Mouse (Mus musculus): ENCODE results near the gene Ankrd65.

The Ankrd65 gene

DNA sequence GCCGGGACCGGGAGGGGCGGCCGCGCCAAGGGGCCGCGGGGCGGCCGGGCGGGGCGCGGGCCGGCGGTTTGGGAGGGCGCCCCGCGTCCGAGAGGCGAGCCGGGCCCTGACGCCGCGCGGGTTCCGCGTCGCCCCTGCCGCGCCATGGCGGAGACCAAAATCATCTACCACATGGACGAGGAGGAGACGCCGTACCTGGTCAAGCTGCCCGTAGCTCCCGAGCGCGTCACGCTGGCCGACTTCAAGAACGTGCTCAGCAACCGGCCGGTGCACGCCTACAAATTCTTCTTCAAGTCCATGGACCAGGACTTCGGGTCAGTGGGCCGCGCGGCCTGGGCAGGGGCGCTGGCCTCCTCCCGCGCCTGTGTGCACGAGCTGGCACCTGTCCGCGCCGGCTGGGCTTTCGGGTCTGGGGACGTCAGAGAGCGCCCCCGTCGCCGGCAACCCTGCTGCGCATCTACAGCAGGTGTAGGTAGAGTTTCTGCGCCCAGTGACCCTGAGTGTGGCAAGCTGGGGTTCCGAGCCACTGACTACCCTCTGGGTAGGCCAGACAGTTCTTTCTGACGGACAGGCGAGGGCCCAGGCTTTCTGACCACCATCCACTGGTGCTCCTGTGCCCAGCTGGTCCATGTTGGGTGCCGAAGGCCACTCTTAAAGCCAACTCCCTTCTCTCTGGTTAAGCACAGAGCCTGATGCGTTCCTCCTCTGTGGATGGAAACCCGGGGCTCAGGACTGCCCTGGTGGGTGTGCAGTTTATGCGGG lies 57.5 kb downstream of the Ankrd65 start:
- in situ Hi-C loops (cut with MboI, MseI): no loop called here

DNA sequence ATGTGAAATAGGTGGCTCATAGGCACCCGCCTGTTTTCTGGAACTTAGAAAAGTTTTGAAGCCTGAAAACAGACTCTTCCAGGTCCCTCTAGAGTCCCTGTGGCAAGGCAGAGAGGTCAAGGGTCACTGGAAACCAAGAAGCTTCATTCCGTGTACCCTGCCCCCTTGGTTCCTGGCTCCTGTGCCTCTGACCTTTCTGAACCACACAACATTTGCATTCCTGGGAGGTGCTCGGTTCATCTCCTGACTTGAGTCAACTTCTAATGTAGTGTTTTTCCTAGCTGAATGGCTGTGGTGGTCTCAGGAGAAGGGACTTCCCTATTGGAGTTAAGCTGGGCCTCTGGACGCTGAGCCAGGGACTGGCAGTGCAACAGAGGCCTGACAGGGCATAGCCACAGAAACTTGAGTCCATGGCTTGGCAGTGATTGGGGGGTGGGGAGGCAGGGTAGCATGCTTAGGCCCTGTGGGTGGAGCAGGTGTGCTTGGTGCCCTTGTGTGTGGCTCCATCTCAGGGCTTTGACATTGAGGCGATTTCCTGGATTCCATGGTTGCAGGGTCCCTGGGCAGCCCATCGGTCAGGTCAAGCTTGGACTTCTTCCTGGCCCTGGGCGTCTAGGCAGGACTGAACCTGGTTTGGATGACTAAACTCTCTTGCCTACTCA lies 58.3 kb downstream of the Ankrd65 start:
- in situ Hi-C loops (cut with MboI, MseI): no loop called here
